Mouse (Mus musculus) lung, adult 2 months (tissue): ENCODE measurements around the gene Gtf2f2. TPM values are rescaled to one million over a fixed set of nuclear protein-coding genes. Genes with fewer than 3 reads are reported as not detected.

Experiments
- DNase-seq: peaks from one replicate; pipeline ENCODE4 v3.0.0; 2022
- H3K4me1 ChIP-seq: fragments of 200-500 bp; 2 replicates; pipeline ENCODE4 v1.6.1; 2011; ENCODE audit warnings: low read length; ENCODE audit not compliant: control insufficient read depth, insufficient read depth
- H3K4me3 ChIP-seq: fragments of 200-500 bp; replicated peaks from 2 replicates; pipeline ENCODE3; 2011; ENCODE audit warnings: low read depth, mild to moderate bottlenecking, control low read depth, low read length; ENCODE audit errors: extremely low read depth
- CTCF ChIP-seq: fragments of 200-500 bp; IDR thresholded peaks from 2 replicates; pipeline ENCODE4 v1.5.1; 2011; ENCODE audit warnings: mild to moderate bottlenecking, low read length, control low read depth; ENCODE audit not compliant: insufficient read depth
- POLR2A ChIP-seq: fragments of 200-500 bp; IDR thresholded peaks from 2 replicates; pipeline ENCODE4 v1.6.1; 2011; ENCODE audit warnings: low read depth, mild to moderate bottlenecking, control low read depth, low read length, borderline replicate concordance; ENCODE audit errors: extremely low read depth
- WGBS: fragments of 180-500 bp; shearing (Covaris S2); methylation state at CpG from one replicate; pipeline ENCODE4 v1.1.7; 2018; 5-methylcytosine and 5-hydroxymethylcytosine counted together
- polyA plus RNA-seq: library from polyadenylated mRNA; depleted of rRNA; stranded (reverse); fragments of >200 nt; gene quantifications from 2 replicates; pipeline ENCODE4 v1.2.3, GENCODE M21; 2012; rRNA removed

Gtf2f2 gene
- polyA plus RNA-seq, 1 experiment: 2.3 TPM

GRCm38 (mm10) chr14:75858181-75858580 lies 152.5 kb downstream of the Gtf2f2 start:
- H3K4me3 ChIP-seq: no peak overlapping the region
- TF ChIP-seq POLR2A: no peak
- TF ChIP-seq CTCF: no peak
- DNase-seq: no peak
- H3K4me1 ChIP-seq: no peaks in the 10 kb centered on the region
- WGBS: 51% methylated on average over 2 of the region's 2 CpGs

GRCm38 (mm10) chr14:75855263-75855992 lies 155.2 kb downstream of the Gtf2f2 start:
- DNase-seq: no peak
- WGBS: 63% methylated on average over 17 of the region's 17 CpGs
- Histone ChIP-seq H3K4me3 (no peak overlapping the region), H3K4me1 (no peaks in the 10 kb centered on the region)
- TF ChIP-seq CTCF (no peak), POLR2A (no peak)

GRCm38 (mm10) chr14:75852016-75852415 lies 158.6 kb downstream of the Gtf2f2 start:
- Histone ChIP-seq H3K4me1 (no peaks in the 10 kb centered on the region), H3K4me3 (no peak overlapping the region)
- no peak for TF ChIP-seq POLR2A
- no peak for TF ChIP-seq CTCF
- DNase-seq: no peak
- 85% methylated on average over 5 of the region's 5 CpGs for WGBS

GRCm38 (mm10) chr14:75850819-75851218 lies 159.8 kb downstream of the Gtf2f2 start:
- DNase-seq: no peak
- WGBS: 80% methylated on average over 6 of the region's 6 CpGs
- TF ChIP-seq POLR2A (no peak), CTCF (no peak)
- Histone ChIP-seq H3K4me3 (no peak overlapping the region), H3K4me1 (0 out of 2 replicates have a peak, but pooled peaks cover 2% of the 10 kb centered on the region)

- WGBS: 82% methylated on average over 6 of the region's 6 CpGs
- Histone ChIP-seq H3K4me1 (0 out of 2 replicates have a peak, but pooled peaks cover 2% of the 10 kb centered on the region), H3K4me3 (no peak overlapping the region)
- DNase-seq: no peak
- TF ChIP-seq POLR2A (no peak), CTCF (no peak)
Measured at GRCm38 (mm10) chr14:75849842-75850568, 160.7 kb downstream of the Gtf2f2 start.

GRCm38 (mm10) chr14:75849236-75849635 lies 161.4 kb downstream of the Gtf2f2 start:
- DNase-seq: no peak
- Histone ChIP-seq H3K4me3 (no peak overlapping the region), H3K4me1 (0 out of 2 replicates have a peak, but pooled peaks cover 2% of the 10 kb centered on the region)
- no peak for TF ChIP-seq POLR2A
- no peak for TF ChIP-seq CTCF
- WGBS: 81% methylated on average over 5 of the region's 5 CpGs

- Histone ChIP-seq H3K4me1 (0 out of 2 replicates have a peak, but pooled peaks cover 2% of the 10 kb centered on the region), H3K4me3 (no peak overlapping the region)
- DNase-seq: no peak
- WGBS: 88% methylated on average over 5 of the region's 5 CpGs
- TF ChIP-seq POLR2A (no peak), CTCF (no peak)
Measured at GRCm38 (mm10) chr14:75848482-75848881, 162.2 kb downstream of the Gtf2f2 start.

GRCm38 (mm10) chr14:75847669-75848068 lies 163.0 kb downstream of the Gtf2f2 start:
- H3K4me3 ChIP-seq: no peak overlapping the region
- 62% methylated on average over 4 of the region's 4 CpGs for WGBS
- H3K4me1 ChIP-seq: 0 out of 2 replicates have a peak, but pooled peaks cover 2% of the 10 kb centered on the region
- no peak for TF ChIP-seq CTCF
- TF ChIP-seq POLR2A: no peak
- no peak for DNase-seq

Other genes with a start within 250 kb of the Gtf2f2 start
- gene Slc25a30, start 223.8 kb downstream of the Gtf2f2 start, polyA plus RNA-seq: 5.0 and 7.7 TPM in 2 replicates
- gene Tpt1, start 165.8 kb downstream of the Gtf2f2 start, polyA plus RNA-seq: 1,159 and 1,652 TPM in 2 replicates
- 0.20 TPM in 1 of 2 replicates, not detected in the other for gene Kctd4, start 55.9 kb downstream of the Gtf2f2 start, polyA plus RNA-seq
- gene Gpalpp1, start 99.9 kb upstream of the Gtf2f2 start, polyA plus RNA-seq: 3.4 and 6.0 TPM in 2 replicates
- 2.5 and 2.7 TPM in 2 replicates for gene Nufip1, start 100.0 kb upstream of the Gtf2f2 start, polyA plus RNA-seq